Comparison of ENCODE assay signal across 8 mouse cellular contexts in genomic region chr2:31141074-31141866, GRCm38 (mm10). TPM values are rescaled to one million over a fixed set of nuclear protein-coding genes. Genes with fewer than 3 reads are reported as not detected.
A peak's percentile ranks its signal among the peaks of the same experiment; 100 is the strongest.
DNase-seq lines count a peak whose midpoint lies in the region; ATAC-seq and TF ChIP-seq lines count a peak whose summit lies in the region.

No protein-coding gene starts in this region.

- H3K9me3 ChIP-seq in limb, embryonic 11.5 days (ENCODE audit: control insufficient read depth, low read length), result no peaks in the 10 kb centered on the region
- H3K9me3 ChIP-seq in neural tube, embryonic 12.5 days, result no peaks in the 10 kb centered on the region

- H3K4me2 ChIP-seq in limb, embryonic 11.5 days (ENCODE audit: low read depth, severe bottlenecking), result peak overlapping the region; percentile 98
- peak overlapping the region; percentile 98 for H3K4me2 ChIP-seq in neural tube, embryonic 12.5 days (replicated peaks)

- intact Hi-C loops in heart, postnatal 25 days (cut with DNase I), result no loop called here

- TF ChIP-seq CTCF in layer of hippocampus, adult 2 months (conservative IDR thresholded peaks at IDR 0.05), result no peak

- ATAC-seq in limb, embryonic 11.5 days (ENCODE audit: insufficient number of reproducible peaks, low FRiP score, low TSS enrichment, low read depth), result peak; percentile 56; the same call in 1 of the 2 replicates
- ATAC-seq in neural tube, embryonic 12.5 days (ENCODE audit: low FRiP score, low read depth), result peak; percentile 54

- under 1% methylated on average over 63 of the region's 78 CpGs for WGBS in limb, embryonic 11.5 days
- under 1% methylated on average over 78 of the region's 78 CpGs for WGBS in neural tube, embryonic 12.5 days

- DNase-seq in layer of hippocampus, adult 2 months (ENCODE audit: low spot score in 2 of 2), result peak in 1 of 2 experiments; percentile 36
- DNase-seq in layer of hippocampus, adult 9-10 months (ENCODE audit: low spot score), result no peak
- peak; percentile 56 for DNase-seq in NIH3T3 (ENCODE audit: low read depth)
- DNase-seq in embryo, embryonic 11 days, result peak; percentile 59
- DNase-seq in heart, postnatal 25 days (ENCODE audit: low spot score), result peak; percentile 20
- DNase-seq in limb, embryonic 11.5 days (ENCODE audit: low spot score), result peak; percentile 54
- DNase-seq in T-cell, adult 2 months (ENCODE audit: low spot score), result no peak

- peaks cover 3% of the 10 kb centered on the region for H3K4me1 ChIP-seq in limb, embryonic 11.5 days (ENCODE audit: control insufficient read depth, insufficient read depth, low read length)
- peaks cover 16% of the 10 kb centered on the region for H3K4me1 ChIP-seq in neural tube, embryonic 12.5 days

- peak overlapping the region; percentile 91 for H3K9ac ChIP-seq in limb, embryonic 11.5 days (ENCODE audit: low read length)
- H3K9ac ChIP-seq in neural tube, embryonic 12.5 days, result peak overlapping the region; percentile 83

- peak overlapping the region; percentile 83 for H3K4me3 ChIP-seq in layer of hippocampus, adult 2 months
- peak overlapping the region; percentile 81 for H3K4me3 ChIP-seq in limb, embryonic 11.5 days (ENCODE audit: low read depth, low read length)
- H3K4me3 ChIP-seq in neural tube, embryonic 12.5 days, result peak overlapping the region; percentile 66

- peak overlapping the region; percentile 97 for H3K27ac ChIP-seq in layer of hippocampus, adult 2 months
- H3K27ac ChIP-seq in limb, embryonic 11.5 days (replicated peaks; ENCODE audit: low read depth, low read length), result no peak overlapping the region
- H3K27ac ChIP-seq in neural tube, embryonic 12.5 days, result peak overlapping the region; percentile 46; the same call in 1 of the 2 replicates

- H3K36me3 ChIP-seq in limb, embryonic 11.5 days (ENCODE audit: control insufficient read depth, insufficient read depth, low read length), result no peaks in the 10 kb centered on the region; the same call in 1 of the 2 replicates
- H3K36me3 ChIP-seq in neural tube, embryonic 12.5 days, result peaks cover 4% of the 10 kb centered on the region; the same call in 1 of the 2 replicates

- no peaks in the 10 kb centered on the region for H3K27me3 ChIP-seq in limb, embryonic 11.5 days (ENCODE audit: control insufficient read depth, insufficient read depth, low read length)
- H3K27me3 ChIP-seq in neural tube, embryonic 12.5 days (replicated peaks), result no peaks in the 10 kb centered on the region; the same call in 1 of the 2 replicates

RNA-seq across cellular contexts. Expression of gene Fnbp1, which starts 0.5 kb away (rescaled TPM):
- 100 to 1,000 TPM; 113 to 120 TPM for total RNA-seq in layer of hippocampus, adult 2 months (2021)
- 10 to 100 TPM; 50.0 to 53.4 TPM for total RNA-seq in heart, postnatal 25 days (2021)
- polyA plus RNA-seq in limb, embryonic 11.5 days (2014; fragmentation: Nextera tagmentation; extraction: Ambion mirVana), result 13.9 and 17.5 TPM in 2 replicates
- 17.7 and 20.3 TPM in 2 replicates for polyA plus RNA-seq in neural tube, embryonic 12.5 days (2016; fragmentation: Nextera tagmentation; extraction: Ambion mirVana)

RNA-seq across cellular contexts. Expression of gene Gpr107, which starts 10.8 kb away (rescaled TPM):
- 10 to 100 TPM; 50.5 to 53.1 TPM for total RNA-seq in layer of hippocampus, adult 2 months (2021)
- total RNA-seq in heart, postnatal 25 days (2021), result 10 to 100 TPM; 33.1 to 35.1 TPM
- 23.8 and 26.9 TPM in 2 replicates for polyA plus RNA-seq in limb, embryonic 11.5 days (2014; fragmentation: Nextera tagmentation; extraction: Ambion mirVana)
- 38.4 and 38.8 TPM in 2 replicates for polyA plus RNA-seq in neural tube, embryonic 12.5 days (2016; fragmentation: Nextera tagmentation; extraction: Ambion mirVana)

Comparison
In these comparisons a context has a peak if more than half of its experiments do, and no peak if none do; other contexts are left out.
1. DNase-seq: peak in NIH3T3 (single experiment), embryo, embryonic 11 days (single experiment), heart, postnatal 25 days (single experiment) and limb, embryonic 11.5 days (single experiment); none in layer of hippocampus, adult 9-10 months (single experiment) and T-cell, adult 2 months (single experiment).
2. Peak in every context shown above with its lines, with median percentiles within 50 percentile points of each other: H3K4me3 ChIP-seq.